Mouse (Mus musculus) kidney, postnatal 0 days (tissue): ENCODE measurements around the gene Spag7. TPM values are rescaled to one million over a fixed set of nuclear protein-coding genes. Genes with fewer than 3 reads are reported as not detected.

Experiments
- ATAC-seq: fragments of 200-750 bp; cut with Nextera tagmentation; replicated peaks from 2 replicates; pipeline ENCODE4 v1.8.0; 2017; ENCODE audit warnings: low read depth, moderate number of reproducible peaks, moderate TSS enrichment, moderate library complexity; ENCODE audit not compliant: low FRiP score
- DNase-seq: peaks from one replicate; pipeline ENCODE4 v3.0.0-alpha.2; 2016; ENCODE audit warnings: low spot score
- H3K27ac ChIP-seq: fragments of 300-500 bp; sonication (generic); 2 replicates; pipeline ENCODE4 v1.5.1; 2014; ENCODE audit warnings: mild to moderate bottlenecking
- H3K27me3 ChIP-seq: fragments of 300-500 bp; sonication (generic); 2 replicates; pipeline ENCODE4 v1.6.1; 2014; ENCODE audit warnings: low read length, mixed read lengths; ENCODE audit not compliant: insufficient read depth
- H3K36me3 ChIP-seq: fragments of 300-500 bp; sonication (generic); 2 replicates; pipeline ENCODE4 v1.6.1; 2014; ENCODE audit warnings: low read length, mixed read lengths; ENCODE audit not compliant: insufficient read depth
- H3K4me1 ChIP-seq: fragments of 300-500 bp; sonication (generic); replicated peaks from 2 replicates; pipeline ENCODE4 v1.6.1; 2014; ENCODE audit warnings: antibody characterized with exemption, low read length, mixed read lengths; ENCODE audit not compliant: insufficient read depth
- H3K4me2 ChIP-seq: fragments of 300-500 bp; sonication (generic); 2 replicates; pipeline ENCODE4 v1.6.1; 2014; ENCODE audit warnings: mild to moderate bottlenecking, low read length, moderate library complexity, mixed read lengths
- H3K4me3 ChIP-seq: fragments of 300-500 bp; sonication (generic); replicated peaks from 2 replicates; pipeline ENCODE4 v1.5.1; 2014; ENCODE audit warnings: low read depth, low read length
- H3K9ac ChIP-seq: fragments of 300-500 bp; sonication (generic); 2 replicates; pipeline ENCODE4 v1.6.1; 2014; ENCODE audit warnings: low read depth, low read length
- H3K9me3 ChIP-seq: fragments of 300-500 bp; sonication (generic); replicated peaks from 2 replicates; pipeline ENCODE4 v1.6.1; 2016; ENCODE audit warnings: low read length, inconsistent platforms, mixed read lengths
- CTCF ChIP-seq: IDR thresholded peaks from 2 replicates; pipeline ENCODE4 v1.5.1; 2016; ENCODE audit warnings: antibody characterized with exemption, low read depth, mild to moderate bottlenecking, moderate library complexity
- WGBS: fragments of 180-500 bp; shearing (Covaris S2); extraction: QIAGEN DNeasy Blood & Tissue Kit; methylation state at CpG from one replicate; pipeline ENCODE4 v1.1.7; 2014; 5-methylcytosine and 5-hydroxymethylcytosine counted together
- polyA plus RNA-seq: library from polyadenylated mRNA; unstranded; fragments of >200 nt; fragmentation: Nextera tagmentation; extraction: Ambion mirVana; gene quantifications from 2 replicates; pipeline ENCODE4 v1.2.1, GENCODE M21; 2015

Spag7 gene
- polyA plus RNA-seq, 1 experiment from 2014 or later = 91.5 TPM

DNA sequence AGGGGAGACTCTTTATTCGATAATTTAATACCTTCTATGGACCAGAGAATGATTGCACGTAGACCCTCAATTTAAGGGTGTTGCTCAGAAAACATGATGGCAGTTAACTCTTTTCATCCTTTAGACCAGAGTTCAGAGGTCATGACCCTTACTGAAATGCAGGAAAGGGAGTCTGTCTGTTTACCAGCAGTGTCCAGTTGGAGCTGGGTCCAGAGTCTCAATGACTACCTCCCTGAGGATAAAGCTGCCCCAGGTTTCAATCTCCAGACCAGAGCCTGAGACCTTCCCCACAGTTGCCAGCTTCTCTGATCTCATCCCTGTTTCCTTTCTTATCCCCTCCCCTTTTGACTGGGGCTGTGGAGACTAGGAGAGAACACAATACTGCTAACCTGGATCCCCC is 9.4 kb upstream of the Spag7 start:
- Histone ChIP-seq H3K4me2 (no peak overlapping the region), H3K4me3 (no peak overlapping the region), H3K36me3 (peaks cover 41% of the 10 kb centered on the region), H3K4me1 (no peaks in the 10 kb centered on the region), H3K9ac (no peak overlapping the region), H3K27ac (no peak overlapping the region), H3K27me3 (no peaks in the 10 kb centered on the region), H3K9me3 (no peaks in the 10 kb centered on the region)
- no peak for TF ChIP-seq CTCF
- ATAC-seq (no peak), DNase-seq (no peak)
- WGBS = 62% methylated on average over 2 of the region's 2 CpGs

GRCm38 (mm10) chr11:70678092-70678491 is 8.9 kb upstream of the Spag7 start:
- TF ChIP-seq CTCF = no peak
- H3K4me1 ChIP-seq = no peaks in the 10 kb centered on the region
- H3K4me2 ChIP-seq = no peak overlapping the region
- H3K4me3 ChIP-seq = no peak overlapping the region
- no peak for DNase-seq
- H3K9me3 ChIP-seq = no peaks in the 10 kb centered on the region
- peaks cover 36% of the 10 kb centered on the region for H3K36me3 ChIP-seq
- no peak overlapping the region for H3K27ac ChIP-seq
- WGBS = 81% methylated on average over 9 of the region's 9 CpGs
- ATAC-seq = no peak
- no peaks in the 10 kb centered on the region for H3K27me3 ChIP-seq
- H3K9ac ChIP-seq = no peak overlapping the region

- Histone ChIP-seq H3K36me3 (peaks cover 29% of the 10 kb centered on the region), H3K27ac (no peak overlapping the region), H3K4me1 (no peaks in the 10 kb centered on the region), H3K27me3 (no peaks in the 10 kb centered on the region), H3K4me2 (no peak overlapping the region), H3K9me3 (no peaks in the 10 kb centered on the region), H3K9ac (no peak overlapping the region), H3K4me3 (no peak overlapping the region)
- WGBS = 71% methylated on average over 11 of the region's 11 CpGs
- ATAC-seq = no peak
- no peak for DNase-seq
- TF ChIP-seq CTCF = no peak
Observed at GRCm38 (mm10) chr11:70674501-70674900, 5.3 kb upstream of the Spag7 start.

- Histone ChIP-seq H3K9me3 (no peaks in the 10 kb centered on the region), H3K4me1 (no peaks in the 10 kb centered on the region), H3K36me3 (peaks cover 24% of the 10 kb centered on the region), H3K4me2 (no peak overlapping the region), H3K9ac (no peak overlapping the region), H3K27me3 (no peaks in the 10 kb centered on the region), H3K4me3 (no peak overlapping the region), H3K27ac (no peak overlapping the region)
- DNase-seq (no peak), ATAC-seq (no peak)
- WGBS = 86% methylated on average over 6 of the region's 6 CpGs
- no peak for TF ChIP-seq CTCF
Observed at GRCm38 (mm10) chr11:70674014-70674413, 4.8 kb upstream of the Spag7 start.

DNA sequence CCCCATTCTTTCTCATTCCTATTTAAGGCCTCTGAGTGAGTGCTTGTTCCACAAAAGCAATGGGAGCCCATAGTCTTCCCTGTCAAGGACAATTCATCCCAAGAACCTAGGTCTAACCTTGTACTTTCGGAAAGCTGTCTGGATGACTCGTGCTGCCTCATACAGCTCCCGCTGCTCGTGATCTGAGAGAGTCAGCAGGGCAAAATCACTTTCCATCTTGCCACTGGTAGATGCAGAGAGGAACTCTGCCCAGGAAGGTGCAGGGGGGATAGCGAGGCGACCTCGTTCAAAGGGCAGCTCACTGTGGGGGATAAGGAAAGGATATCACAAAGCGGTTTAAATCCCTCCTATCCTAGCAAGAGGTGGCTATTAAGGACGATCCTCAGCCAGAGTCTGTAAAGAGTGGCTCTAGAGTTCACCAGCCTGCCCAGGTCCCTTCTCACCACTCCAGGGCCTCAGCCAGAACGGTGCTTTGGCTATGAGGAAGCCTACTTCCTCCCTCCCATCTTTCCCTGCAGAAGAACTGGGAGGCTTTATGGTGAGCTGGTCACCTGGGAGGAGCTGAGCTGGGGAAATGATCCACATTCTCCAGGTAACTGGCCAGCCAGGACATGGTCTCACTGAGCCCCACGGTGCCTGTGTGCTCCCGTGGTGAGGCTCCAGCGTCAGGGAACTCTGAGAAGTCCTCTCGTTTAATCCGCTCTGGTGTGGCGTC is 2.3 kb upstream of the Spag7 start:
- peak overlapping the region; percentile 96; the same call in 1 of the 2 replicates for H3K4me2 ChIP-seq
- no peaks in the 10 kb centered on the region for H3K9me3 ChIP-seq
- peaks cover 17% of the 10 kb centered on the region; the same call in 1 of the 2 replicates for H3K36me3 ChIP-seq
- H3K4me1 ChIP-seq = peaks cover 7% of the 10 kb centered on the region
- no peak overlapping the region for H3K4me3 ChIP-seq
- no peak for DNase-seq
- WGBS = 85% methylated on average over 16 of the region's 16 CpGs
- no peaks in the 10 kb centered on the region for H3K27me3 ChIP-seq
- no peak for ATAC-seq
- TF ChIP-seq CTCF = no peak
- H3K27ac ChIP-seq = no peak overlapping the region
- no peak overlapping the region for H3K9ac ChIP-seq

GRCm38 (mm10) chr11:70670483-70670882 is 1.3 kb upstream of the Spag7 start:
- H3K4me2 ChIP-seq = peak overlapping the region; percentile 96
- peaks cover 9% of the 10 kb centered on the region; the same call in 1 of the 2 replicates for H3K36me3 ChIP-seq
- peak overlapping the region; percentile 63 for H3K4me3 ChIP-seq
- DNase-seq (no peak), ATAC-seq (no peak)
- H3K27ac ChIP-seq = peak overlapping the region; percentile 98
- TF ChIP-seq CTCF = no peak
- WGBS = 38% methylated on average over 14 of the region's 14 CpGs
- no peaks in the 10 kb centered on the region for H3K27me3 ChIP-seq
- H3K4me1 ChIP-seq = peaks cover 7% of the 10 kb centered on the region
- H3K9me3 ChIP-seq = no peaks in the 10 kb centered on the region
- H3K9ac ChIP-seq = peak overlapping the region; percentile 73
